Mouse (Mus musculus) leukemia stem cell, adult 10-12 weeks (primary cell): ENCODE results near the gene Sdha. TPM values are rescaled to one million over a fixed set of nuclear protein-coding genes. Genes with fewer than 3 reads are reported as not detected.

Experiments used
- polyA plus RNA-seq: library from polyadenylated mRNA; stranded (reverse); fragments of >175 nt; gene quantifications from 2 replicates; pipeline ENCODE4 v1.2.3, GENCODE M21; 2012; ENCODE audit warnings: low replicate concordance

The Sdha gene
- 13.1 and 15.0 TPM in 2 replicates for polyA plus RNA-seq

DNA sequence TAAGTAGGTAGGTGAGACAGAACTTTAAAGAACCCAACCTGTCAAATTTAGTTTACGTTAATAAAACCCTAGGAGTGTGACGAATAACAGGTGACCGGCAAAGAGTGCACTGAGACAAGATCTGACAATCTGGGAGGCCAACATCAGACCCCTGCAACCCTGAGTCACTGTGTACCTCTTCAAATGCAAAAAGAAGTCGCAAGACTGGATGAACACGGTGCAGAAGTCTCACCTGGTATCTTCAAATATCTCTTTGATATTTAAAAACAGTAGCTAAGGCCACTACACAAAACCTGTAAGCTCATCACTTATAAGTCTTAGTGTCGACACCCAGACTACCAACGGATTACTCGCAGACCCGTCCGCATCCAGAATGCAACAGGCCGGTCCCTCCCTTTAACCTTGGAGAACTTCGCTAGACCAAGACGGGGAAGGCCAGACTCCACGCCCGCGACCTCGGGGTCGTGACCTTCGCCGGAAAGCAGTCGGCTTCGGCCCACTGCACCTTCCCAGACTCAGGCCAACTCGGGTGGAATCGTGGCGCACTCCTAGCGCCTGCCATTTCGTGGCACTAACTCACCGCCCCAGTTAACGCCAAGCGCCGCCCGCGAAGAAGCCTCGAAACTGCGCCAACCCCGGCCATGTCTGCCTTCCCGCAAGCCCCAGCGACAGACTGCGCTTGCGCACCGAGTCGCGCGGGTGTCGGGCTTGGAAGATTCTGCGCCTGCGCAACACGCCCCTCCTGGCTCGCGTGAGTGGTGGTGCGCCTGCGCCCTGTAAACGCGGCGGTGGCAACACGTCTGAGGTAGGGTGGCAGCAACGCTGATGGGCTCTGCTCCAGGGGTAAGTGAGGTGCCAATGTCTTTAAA is at the start of gene Sdha, which contains the start of gene Ccdc127:
Sdha (minus strand) TSS at position 715 of the 869 bp plus-strand sequence.
Ccdc127 (plus strand) TSS at position 744 of the 869 bp plus-strand sequence.

DNA sequence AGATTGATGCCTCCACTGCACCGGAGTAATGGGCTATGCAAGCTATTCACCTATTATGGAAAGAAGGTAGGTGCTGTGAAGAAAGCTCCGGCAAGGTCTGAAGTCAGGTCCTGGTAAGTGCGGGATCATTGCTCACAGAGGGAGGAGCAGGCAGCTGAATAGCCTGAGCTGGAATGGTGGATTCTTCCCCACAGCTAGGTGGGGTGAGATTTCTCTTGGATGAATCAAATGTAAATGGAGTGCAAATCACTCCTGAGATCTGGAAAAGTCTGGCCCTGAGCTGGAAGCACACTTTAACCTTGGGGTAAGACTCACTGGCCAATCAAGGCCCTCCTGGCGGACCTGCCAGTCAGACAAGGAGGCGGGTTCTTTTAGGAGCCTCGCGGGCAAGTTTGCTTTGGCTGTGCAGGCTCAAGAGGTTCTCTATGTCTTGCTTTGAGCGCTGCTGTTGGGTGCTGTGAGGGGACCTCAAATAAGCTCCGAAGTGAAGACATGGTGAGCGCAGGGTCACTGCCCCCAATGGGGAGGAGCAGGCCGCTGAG is 49.3 kb upstream of the Sdha start, which contains the start of gene Ftl1-ps1:
Ftl1-ps1 (plus strand) TSS at position 397 of the 542 bp plus-strand sequence.

GRCm38 (mm10) chr13:74390371-74390990 is 40.4 kb upstream of the Sdha start, which contains the start of gene Zfp72:
TSS of gene Zfp72 (minus strand) at chr13:74390836.

GRCm38 (mm10) chr13:74363859-74364235 is 13.8 kb upstream of the Sdha start, which contains the start of gene Lrrc14b:
TSS of gene Lrrc14b (minus strand) at chr13:74364005.

DNA sequence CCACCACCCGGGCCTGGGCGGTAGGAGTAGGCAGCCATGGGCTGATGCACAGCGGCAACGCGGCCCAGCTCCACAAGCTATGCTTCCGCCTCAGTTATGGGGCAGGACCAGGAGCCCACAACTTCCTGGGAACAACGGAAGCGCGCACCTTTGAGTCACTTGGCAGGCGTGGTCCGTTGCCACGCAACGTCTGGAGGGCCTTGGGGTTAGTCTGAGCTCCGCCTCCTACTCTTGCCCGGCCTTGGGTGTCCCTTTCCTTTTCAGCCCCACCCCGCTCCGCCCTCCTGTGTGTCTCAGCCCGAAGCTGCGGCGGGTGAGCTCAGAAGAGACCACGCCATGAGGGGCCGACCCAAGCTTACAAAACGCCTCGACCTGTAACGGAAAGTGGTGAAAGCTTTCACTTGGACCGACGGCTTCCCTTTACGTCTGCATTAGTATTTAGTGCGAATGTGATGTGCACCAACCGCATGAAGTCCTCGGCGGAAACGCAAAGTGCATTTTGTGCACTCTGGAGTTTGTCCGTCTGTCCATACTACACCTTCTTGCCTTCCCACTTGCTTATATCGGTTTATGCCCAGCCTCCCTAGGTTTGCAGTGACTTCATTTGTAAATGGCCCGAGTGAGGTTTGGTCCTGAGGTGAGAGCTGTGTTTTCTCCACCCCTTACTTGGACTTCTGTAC is 32.8 kb downstream of the Sdha start, which contains the start of gene Pdcd6:
Pdcd6 (minus strand) TSS at position 411 of the 680 bp plus-strand sequence.

DNA sequence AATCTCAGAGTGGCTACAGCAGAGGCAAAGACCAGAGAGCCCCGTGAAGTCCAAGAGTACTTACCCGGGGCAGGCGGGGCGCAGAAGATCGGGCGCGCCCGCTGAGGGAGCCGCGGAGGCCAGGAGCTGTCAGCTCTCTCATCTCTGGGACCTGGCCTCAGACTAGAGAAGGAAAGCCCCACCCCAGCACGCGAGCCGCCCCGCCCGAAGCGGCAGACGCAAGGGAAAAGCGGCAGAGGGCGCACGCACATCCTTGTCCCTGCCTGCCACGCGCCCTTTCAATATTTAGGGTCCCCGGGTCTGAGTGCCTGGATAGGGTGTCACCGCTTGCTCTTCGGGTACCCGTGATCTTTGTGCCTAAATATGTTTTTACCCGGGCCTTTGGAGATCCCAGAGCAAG is 57.9 kb downstream of the Sdha start, which contains the start of gene Ahrr:
Ahrr (minus strand) TSS at position 165 of the 400 bp plus-strand sequence.

Other genes with a start within 250 kb of the Sdha start
- gene Slc9a3, start 228.8 kb downstream of the Sdha start, polyA plus RNA-seq, result 0.16 TPM in 1 of 2 replicates, not detected in the other
- 2.5 and 20.3 TPM in 2 replicates for gene Exoc3, start 141.5 kb downstream of the Sdha start, polyA plus RNA-seq
- not detected in 2 replicates for gene Ahrr, start 57.9 kb downstream of the Sdha start, polyA plus RNA-seq
- 25.7 and 26.3 TPM in 2 replicates for gene Pdcd6, start 32.7 kb downstream of the Sdha start, polyA plus RNA-seq
- gene Ccdc127, start within 50 bp of the Sdha start, polyA plus RNA-seq, result 0.34 and 0.46 TPM in 2 replicates
- not detected in 2 replicates for gene Lrrc14b, start 13.7 kb upstream of the Sdha start, polyA plus RNA-seq
- not detected in 2 replicates for gene Zfp72, start 40.6 kb upstream of the Sdha start, polyA plus RNA-seq
- 13.1 and 18.0 TPM in 2 replicates for gene Ftl1-ps1, start 49.4 kb upstream of the Sdha start, polyA plus RNA-seq
- gene Zfp825, start 143.7 kb upstream of the Sdha start, polyA plus RNA-seq, result 0.51 TPM in 1 of 2 replicates, not detected in the other